Mouse (Mus musculus): ENCODE measurements around the gene Cep164.
"Not testable (repeated sequence)": the region's sequence is repeated elsewhere in the genome, so short reads cannot be mapped to it uniquely, and the experiment has no call there.

The Cep164 gene

DNA sequence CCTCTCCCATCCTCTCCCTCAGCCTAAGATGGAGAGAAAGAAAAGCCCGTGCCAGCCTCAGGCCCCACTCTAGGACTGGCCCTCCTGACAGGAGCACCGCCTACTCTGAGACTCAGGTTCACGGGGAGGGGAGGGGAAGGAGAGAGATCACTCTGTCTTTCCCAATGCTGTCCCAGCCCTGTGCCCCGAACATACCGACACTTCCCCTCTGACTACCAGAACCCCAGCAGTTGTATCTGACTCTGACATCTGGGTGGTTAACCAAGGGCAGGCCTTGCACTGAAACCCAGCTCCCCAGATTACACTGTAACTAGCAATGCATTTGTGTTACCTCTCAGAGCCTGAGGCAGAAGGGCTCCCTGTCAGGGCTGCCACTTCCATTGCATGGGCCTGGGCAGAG is 40.1 kb downstream of the Cep164 start:
- in situ Hi-C loops (cut with MseI, MboI) = no loop called here

DNA sequence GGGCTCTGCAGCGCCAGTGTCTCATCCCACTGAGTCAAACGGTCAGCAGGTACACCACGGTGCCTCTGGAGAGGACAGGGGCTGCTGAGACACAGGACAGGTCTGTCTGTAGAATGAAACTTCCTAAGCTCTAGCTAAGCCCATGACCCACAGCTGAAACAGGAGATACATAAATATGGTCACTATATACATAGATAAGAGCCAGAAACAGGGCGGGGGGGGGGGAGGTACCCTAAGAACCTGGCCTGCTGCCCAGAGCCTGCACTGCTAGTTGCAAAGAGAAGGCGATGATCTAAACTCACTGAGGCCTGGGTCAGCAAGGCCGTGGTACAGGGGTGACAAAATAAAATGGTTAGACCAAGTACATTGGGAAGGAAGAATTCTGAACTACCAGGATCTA is 40.9 kb downstream of the Cep164 start:
- in situ Hi-C loops (cut with MseI, MboI) = no loop called here

DNA sequence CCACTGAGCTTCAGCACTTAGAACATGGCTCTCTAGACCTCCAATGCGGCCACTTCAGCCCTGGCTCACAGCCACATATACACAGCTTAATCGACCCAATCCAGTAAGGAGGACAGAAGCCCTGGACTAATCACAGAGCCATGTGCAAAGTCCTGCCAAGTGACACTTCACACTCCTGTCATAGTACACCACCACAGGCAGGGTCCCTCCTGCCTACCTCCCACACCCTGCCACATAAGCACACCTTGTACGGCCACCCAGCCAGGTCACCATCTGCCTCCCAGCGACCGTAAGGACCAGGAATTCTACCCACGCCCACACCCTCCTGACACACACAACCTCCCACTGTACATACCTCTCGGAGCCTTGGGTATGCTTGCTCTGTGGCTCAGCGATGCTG is 41.4 kb downstream of the Cep164 start:
- in situ Hi-C loops (cut with MseI, MboI) = no loop called here

DNA sequence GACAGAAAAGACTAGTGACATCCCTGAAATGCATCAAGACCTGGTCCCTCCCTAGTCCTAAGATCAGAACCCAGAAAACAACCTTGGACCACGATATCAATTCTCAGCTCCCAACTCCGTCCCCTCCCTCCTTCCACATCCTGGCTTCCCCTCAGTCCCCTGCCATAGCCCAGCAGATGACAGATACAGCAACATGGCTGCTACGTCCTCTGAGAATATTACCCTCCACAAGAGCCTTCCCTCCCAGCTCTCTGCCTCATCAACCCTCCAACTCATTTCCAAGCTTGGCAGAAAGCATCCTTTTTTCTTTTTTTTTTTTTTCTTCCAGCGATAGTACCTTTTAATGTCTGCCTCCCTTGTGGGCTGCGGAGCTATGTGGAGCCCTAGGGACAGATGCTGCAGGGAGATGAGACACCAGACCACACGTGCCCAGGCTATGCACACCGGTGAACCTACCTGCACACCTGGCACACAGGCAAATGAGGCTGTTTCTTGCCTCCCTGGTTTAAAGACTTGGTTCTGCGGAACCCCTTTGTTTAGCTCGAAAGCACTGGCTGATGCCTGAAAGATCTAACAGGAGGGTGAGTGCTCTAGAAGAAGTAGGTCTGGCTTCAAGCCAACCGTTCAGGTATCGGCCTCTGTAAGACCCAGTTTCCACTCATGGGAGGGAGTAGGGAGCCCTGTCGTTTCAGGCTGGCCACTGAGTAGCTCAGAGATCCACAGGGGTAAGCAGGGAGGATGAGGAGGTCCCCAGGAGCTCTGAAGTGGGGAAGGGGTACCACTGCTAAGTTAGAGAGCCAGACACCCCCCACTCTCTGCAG is 45.0 kb downstream of the Cep164 start:
- in situ Hi-C loops (cut with MseI, MboI) = no loop called here

DNA sequence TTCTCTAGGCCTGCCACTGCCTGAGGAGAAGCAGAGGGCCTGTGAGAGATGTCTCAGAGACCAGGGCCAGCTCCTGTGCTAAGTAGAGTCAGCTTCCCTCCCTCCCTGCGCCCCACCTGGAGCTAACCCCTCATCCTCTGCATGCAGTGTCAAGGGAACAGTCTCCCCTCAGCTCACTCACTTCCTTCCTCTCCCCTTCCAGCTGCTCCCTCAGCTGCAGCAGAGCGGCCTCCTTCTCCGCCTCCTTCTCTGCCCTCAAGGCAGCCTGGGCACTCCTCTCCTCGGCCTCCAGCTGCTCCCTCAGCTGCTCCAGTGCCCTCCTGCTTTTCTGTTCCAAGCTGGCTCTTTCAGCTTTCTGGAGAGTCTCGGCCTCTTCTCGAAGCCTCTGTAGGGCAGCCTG is 49.3 kb downstream of the Cep164 start:
- in situ Hi-C loops (cut with MseI, MboI) = no loop called here

DNA sequence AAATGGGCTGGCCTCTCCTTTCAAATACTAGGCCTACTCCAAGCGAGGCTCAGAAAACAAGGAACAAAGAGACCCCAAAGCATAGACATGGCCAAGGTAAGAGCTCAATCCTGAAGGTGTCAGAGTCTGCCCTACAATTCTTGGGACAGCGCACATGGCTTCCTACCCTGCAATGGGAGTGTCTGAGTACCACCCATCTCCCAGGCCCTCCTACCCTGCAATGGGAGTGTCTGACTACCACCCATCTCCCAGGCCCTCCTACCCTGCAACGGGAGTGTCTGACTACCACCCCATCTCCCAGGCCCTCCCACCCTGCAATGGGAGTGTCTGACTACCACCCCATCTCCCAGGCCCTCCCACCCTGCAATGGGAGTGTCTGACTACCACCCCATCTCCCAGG is 52.3 kb downstream of the Cep164 start:
- in situ Hi-C loops (cut with MseI, MboI) = not testable (repeated sequence)

DNA sequence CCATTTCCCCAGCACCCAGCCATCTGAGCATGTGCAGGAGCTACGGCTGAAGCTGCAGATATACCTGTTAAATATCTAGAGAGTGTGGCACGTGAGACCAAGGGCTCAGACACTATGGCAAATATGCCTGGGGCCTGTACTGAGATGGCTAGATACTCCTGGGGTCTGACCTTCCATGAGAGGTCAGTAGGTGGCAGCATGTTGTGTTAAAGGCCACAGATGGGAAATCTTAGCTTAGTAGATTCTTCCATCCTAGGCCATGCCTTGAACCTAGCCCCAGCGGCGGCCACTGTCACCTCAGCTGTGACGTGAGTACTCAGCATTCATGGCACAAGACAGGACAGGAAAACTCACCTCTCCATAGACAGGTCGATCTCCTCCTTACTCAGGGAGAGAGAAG is 54.4 kb downstream of the Cep164 start:
- in situ Hi-C loops (cut with MseI, MboI) = no loop called here

DNA sequence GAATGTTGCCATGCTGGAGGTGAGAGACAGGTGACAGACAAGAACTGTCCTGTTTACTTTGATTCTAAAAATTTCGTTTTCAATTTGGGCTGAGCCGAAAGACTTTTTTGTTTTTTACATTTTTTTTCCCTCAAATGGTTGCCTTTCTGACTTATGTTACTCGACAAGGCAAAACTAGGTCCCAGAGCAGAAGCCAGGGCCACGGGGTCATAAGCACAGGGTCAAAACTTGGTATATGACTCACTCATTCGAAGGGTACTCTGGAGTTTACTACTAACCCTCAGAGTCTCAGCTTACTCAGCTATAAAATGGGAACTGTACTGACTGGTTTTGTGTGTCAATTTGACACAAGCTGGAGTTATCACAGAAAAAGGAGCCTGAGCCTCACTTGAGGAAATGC is 58.9 kb downstream of the Cep164 start:
- in situ Hi-C loops (cut with MseI, MboI) = no loop called here

DNA sequence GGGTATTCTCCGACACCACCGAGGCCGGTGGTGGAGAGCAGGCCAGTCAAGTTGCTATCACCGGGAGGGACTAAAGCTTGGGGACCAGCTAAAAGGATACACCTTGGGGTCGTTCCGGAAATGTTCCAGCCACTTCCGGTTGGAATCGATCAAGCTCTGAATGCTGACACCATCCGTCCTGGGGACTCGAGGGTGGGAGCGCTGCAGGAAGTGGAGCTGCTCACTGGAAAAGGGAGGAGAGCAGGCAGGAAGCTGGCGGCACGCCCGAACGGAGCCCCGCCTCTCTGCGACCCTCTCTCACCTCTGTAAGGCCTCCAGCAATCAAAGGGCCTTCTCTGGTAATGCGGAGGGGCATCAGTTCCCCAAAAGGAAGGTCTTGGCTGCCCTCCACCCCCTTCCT is 60.1 kb downstream of the Cep164 start:
- in situ Hi-C loops (cut with MseI, MboI) = no loop called here

DNA sequence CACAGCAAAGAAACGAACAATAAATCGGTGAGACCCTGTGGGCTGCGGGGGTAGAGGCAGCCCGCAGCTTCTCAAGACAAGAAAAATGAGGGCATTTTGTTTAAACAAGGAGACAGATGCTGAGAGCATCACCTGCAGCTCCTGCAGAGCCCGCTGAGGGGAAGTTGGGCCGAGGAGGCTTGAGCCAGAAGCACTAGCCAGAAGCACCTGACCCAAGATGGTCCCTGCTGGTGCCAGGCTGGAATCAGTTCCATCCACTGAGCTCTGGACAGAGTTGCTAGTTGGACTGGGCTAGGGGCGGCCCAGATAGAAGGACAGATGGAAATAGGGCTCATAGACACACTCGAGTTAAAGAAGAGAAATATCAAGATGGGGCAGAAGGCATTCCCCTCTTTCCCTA is 61.3 kb downstream of the Cep164 start:
- in situ Hi-C loops (cut with MseI, MboI) = no loop called here

DNA sequence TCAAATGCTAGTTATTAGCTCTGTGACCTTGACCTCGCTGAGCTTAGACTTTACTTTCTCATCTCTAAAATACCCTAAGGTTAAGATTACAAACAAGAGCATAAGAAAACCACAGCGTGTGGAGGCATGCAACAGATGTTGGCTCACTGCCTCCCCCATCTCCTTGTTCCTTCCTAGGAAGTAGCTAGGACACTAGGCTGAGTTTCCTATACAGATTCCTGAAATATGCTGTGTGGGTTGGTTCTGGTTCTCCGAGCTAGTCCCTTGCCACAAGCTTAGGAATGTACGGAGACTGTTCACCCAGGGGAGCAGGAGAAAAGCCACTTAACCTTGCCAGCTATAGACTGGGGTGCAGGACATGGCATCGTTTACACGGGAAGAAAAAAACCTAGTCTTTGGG is 62.3 kb downstream of the Cep164 start:
- in situ Hi-C loops (cut with MseI, MboI) = no loop called here

DNA sequence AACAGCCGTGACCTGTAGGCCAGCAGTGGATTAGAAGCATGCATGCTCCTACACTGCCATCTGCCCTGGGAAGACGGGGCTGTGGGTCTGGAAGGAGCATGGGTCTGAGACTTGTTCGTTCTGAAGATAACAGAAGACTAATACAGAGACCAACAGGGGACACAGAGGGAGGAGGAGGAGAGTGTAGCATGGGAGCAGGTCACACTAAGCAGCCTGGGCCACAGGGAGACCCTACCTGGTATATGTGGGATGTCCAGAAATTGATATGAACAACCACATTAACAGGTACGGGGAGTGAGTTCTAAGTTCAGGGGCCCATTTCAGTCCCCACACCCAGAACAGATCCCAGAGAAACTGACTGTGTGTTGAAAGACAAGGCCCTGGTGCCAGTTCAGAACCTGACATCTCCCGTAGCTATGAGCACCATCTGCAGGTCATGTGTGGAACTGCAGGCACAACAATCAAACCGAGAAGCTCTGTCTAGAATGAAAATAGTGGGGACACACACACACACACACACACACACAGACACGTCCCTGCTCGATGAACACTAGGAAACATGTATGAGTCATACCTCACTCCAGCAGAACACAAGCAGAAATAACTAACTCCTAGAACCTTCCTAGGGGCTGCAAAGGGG is 73.9 kb downstream of the Cep164 start:
- in situ Hi-C loops (cut with MseI, MboI) = loop anchor here in 1 of 2 experiments (5.0 kb wide), 1 partner anchor 342 kb away; no protein-coding TSS in a partner anchor

DNA sequence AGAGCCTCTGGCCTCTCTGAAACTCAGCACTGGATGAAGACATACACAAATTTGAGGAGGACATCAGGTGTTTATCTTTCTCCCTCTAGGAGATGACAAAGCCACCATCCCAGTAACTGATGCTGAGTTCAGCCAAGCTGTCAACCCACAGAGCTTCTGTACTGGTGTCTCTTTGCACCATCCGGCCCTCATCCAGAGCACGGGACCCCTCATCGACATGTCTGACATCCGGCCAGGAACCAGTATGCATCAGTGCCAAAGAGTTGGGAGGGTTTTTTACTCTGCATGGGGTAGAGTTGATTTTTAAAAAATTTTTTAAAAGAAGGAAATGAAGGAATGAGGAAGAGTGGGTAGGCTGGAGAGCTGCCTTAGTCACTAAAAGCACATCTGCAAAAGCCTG is 78.6 kb downstream of the Cep164 start:
- in situ Hi-C loops (cut with MseI, MboI) = loop anchor here (5.0 to 10.0 kb wide), 2 partner anchors 335 to 338 kb away; no protein-coding TSS in a partner anchor

DNA sequence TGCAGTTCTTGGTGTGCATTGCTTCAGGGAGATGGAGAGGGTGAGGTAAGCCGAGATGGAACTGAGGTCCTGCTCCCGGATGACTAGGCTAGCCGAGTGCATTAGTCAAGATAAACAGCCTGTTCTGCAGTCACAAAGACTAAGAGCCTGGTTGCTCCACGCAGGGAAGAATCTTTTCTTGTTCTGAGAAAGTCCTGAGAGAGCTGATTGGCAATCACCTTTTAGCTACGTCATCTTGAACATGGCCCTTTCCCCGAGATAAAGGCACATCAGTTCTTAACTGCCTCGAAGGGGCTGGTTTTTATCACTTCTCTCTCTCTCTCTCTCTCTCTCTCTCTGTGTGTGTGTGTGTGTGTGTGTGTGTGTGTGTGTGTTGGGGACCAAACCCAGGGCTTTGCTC is 83.0 kb downstream of the Cep164 start:
- in situ Hi-C loops (cut with MseI, MboI) = loop anchor here in 1 of 2 experiments (10.0 kb wide), 1 partner anchor 331 kb away; no protein-coding TSS in a partner anchor

DNA sequence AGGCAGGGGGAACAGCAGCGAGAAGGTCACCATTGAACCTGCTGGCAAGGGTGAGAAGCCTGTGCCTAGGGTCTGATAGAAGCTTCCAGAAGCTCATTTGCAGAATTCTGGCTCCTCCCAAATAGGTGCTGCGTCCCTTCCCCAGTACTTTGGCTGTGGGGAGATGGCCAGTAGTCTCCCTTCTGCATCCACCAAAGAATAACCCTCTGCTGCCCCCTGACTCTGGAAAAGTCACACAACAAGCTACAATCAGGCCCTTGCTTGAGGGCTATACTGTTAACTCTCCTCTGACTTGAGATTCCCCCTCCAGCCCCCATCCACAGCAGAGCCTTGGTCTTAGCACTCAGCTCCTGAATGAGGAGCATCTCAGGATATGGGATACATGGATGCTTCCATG is 87.9 kb downstream of the Cep164 start:
- in situ Hi-C loops (cut with MseI, MboI) = loop anchor here in 1 of 2 experiments (10.0 kb wide), 1 partner anchor 326 kb away; no protein-coding TSS in a partner anchor

DNA sequence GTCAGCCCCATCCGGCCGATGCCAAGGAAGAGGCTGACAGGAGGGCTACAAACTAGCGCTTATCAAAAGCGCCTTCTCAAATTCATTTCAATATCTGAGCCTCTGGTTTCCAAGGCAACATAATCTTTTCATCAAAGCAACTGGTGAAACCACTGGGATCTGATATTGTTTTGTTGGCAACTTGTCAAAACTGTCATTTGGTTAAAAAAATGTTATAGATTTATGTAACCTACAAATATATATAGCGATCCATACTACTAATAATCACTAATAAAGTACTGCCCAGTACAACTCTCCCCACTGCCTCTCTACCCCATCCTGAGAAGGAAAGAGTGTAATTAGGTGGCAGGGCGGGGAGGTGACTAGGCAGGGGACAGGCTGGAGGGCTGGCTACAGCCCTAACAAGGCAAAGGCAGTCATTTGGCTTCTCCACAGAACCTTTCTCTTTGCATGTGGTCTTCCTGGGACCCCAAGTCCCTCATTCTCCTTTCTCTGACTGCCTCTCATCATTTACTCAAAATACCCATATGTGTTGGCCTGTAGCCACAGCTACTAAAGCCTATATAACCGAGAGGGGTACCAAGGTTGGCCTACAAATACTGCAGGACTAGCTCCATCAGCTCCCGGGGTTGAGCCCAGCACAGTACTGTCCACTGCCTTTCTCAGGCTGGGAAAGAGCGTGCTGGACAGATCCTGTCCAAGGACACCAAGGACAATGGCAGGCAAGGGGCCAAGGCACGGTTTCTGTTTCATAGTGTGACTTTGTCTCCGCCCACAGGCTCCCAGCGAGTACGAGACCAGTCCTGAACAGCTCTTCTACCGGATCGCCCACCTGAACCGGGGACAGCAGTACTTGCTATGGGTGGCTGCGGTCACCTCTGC is 88.5 kb downstream of the Cep164 start:
- in situ Hi-C loops (cut with MseI, MboI) = loop anchor here in 1 of 2 experiments (10.0 kb wide), 1 partner anchor 325 kb away; no protein-coding TSS in a partner anchor

DNA sequence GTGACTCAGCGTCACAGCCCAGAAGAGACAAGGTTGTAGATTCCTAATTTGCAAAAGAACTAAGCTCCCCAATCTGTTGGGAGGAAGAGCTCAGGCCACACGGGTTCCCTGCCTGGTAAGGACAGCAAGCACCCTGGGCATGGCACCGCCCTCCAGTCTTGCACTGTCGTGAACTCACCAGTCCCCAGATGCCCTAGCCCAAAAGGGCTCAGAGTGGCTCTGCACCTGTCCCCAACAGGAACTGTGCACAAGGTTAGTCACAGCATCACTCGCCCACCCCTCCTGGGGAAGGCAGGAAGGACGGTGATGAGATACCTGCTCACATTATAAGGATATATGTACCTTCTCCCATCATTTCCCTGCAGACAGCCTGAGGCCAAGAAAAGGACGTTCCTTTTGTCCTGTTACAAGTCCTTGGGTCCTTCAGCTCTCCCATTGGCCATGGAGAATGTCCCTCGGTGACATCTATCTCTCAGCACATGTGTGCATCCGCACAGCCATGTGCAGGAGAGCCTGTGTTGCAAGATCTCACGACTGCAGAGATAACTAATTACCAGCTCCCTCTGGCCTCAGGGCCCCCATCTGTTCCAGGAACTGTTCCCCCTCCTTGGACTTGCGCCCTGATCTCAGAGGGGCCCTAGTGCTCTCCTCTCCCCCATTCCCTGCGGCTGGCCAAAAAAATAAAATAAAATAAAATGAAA is 89.3 kb downstream of the Cep164 start:
- in situ Hi-C loops (cut with MseI, MboI) = no loop called here

DNA sequence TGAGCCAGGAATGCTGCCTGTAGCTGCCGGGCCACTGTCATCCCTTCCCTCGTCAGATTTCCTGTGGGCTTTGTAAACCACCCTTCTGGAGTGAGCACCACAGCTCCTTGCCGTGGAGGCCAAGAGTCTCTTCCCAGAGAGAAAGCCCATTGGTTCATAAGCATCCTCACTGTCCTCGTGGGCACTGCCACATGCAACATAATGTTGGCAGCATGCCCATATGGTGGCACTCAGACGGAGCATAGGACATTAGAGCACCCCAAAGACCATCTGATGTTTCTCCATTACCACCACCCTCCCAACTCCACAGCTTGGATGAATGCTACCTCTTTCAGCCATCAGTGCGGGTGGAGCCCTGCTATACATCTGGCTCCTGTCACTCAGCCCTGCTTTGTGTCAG is 95.2 kb downstream of the Cep164 start:
- in situ Hi-C loops (cut with MseI, MboI) = no loop called here

DNA sequence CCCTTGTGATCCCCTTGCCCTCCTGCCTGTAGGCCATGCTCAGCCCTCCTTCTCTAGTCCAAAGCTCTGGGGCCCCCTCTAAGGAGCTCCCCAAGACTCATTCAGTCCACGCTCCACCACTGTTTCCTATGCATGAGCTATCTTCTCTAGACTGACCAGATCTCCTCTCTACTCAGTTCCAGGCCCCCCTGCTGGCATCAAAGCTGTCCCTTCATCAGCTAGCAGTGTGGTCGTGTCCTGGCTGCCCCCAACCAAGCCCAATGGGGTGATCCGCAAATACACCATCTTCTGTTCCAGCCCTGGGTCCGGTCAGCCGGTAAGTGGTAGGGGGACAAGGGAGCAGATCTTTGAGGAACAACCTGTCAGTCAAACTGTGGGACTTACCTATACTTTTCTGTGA is 96.6 kb downstream of the Cep164 start:
- in situ Hi-C loops (cut with MseI, MboI) = no loop called here

DNA sequence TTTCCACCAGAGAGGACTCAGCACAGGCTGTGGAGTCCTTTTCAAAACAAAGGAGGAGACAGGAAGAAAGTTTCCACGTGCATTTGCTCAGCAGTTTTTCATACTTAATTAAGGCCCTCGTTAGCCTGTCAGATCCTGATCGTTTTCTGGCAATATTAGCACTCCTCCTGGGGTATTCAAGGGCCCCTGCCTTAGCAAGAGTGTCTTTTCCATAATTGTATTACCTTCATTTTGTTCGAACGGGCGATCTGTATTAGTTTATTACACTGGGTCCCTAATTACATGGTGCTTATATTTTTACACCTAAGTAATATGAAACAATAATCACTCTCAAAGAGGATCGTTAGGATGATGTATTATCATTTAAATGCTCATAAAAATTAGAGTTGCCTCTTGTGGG is 108.5 kb downstream of the Cep164 start:
- in situ Hi-C loops (cut with MseI, MboI) = no loop called here
